In genomic region chr5:110094030-110094846, GRCm38 (mm10) we compare ENCODE assay signal across 8 mouse cellular contexts. TPM values are rescaled to one million over a fixed set of nuclear protein-coding genes. Genes with fewer than 3 reads are reported as not detected.
DNase-seq lines count a peak whose midpoint lies in the region; ATAC-seq lines count a peak whose summit lies in the region.

Gene Gm35315 (minus strand): TSS chr5:110094420.

- H3K36me3 ChIP-seq in hindbrain, embryonic 15.5 days: no peaks in the 10 kb centered on the region

- no peaks in the 10 kb centered on the region for H3K9me3 ChIP-seq in hindbrain, embryonic 15.5 days

- peak within 1 kb of the TSS; percentile 53 for H3K4me3 ChIP-seq in hindbrain, embryonic 15.5 days

- peak within 1 kb of the TSS; percentile 70 for H3K27ac ChIP-seq in hindbrain, embryonic 15.5 days (replicated peaks)

- no peaks in the 10 kb centered on the region for H3K27me3 ChIP-seq in hindbrain, embryonic 15.5 days

- DNase-seq in WW6 (ENCODE audit: low read depth, low spot score): peak; percentile 79
- peak; percentile 85 to 88 for DNase-seq in cerebellum, postnatal 25 days
- DNase-seq in frontal cortex, postnatal 36 days (ENCODE audit: low spot score in 2 of 2): peak; percentile 85 to 93
- DNase-seq in layer of hippocampus, postnatal 36 days: peak; percentile 87
- peak; percentile 96 for DNase-seq in lung, postnatal 36 days
- DNase-seq in retina, postnatal 7 days (ENCODE audit: low read depth, low spot score): peak; percentile 66
- DNase-seq in urinary bladder, adult 2 months (ENCODE audit: low spot score): peak; percentile 61

- H3K9ac ChIP-seq in hindbrain, embryonic 15.5 days: peak within 1 kb of the TSS; percentile 44

- H3K4me2 ChIP-seq in hindbrain, embryonic 15.5 days: peak within 1 kb of the TSS; percentile 75

- peak; percentile 97 for ATAC-seq in hindbrain, embryonic 15.5 days (ENCODE audit: low FRiP score, low read depth)

- WGBS in hindbrain, embryonic 15.5 days: under 1% methylated on average over 24 of the region's 25 CpGs

- H3K4me1 ChIP-seq in hindbrain, embryonic 15.5 days (replicated peaks): peaks cover 5% of the 10 kb centered on the region; the same call in 1 of the 2 replicates

RNA-seq across cellular contexts. Expression of gene Gm35315, which starts in this region (rescaled TPM):
- polyA plus RNA-seq in hindbrain, embryonic 15.5 days (2015; fragmentation: Nextera tagmentation; extraction: Ambion mirVana): 0.29 and 0.35 TPM in 2 replicates
- total RNA-seq in layer of hippocampus, postnatal 36 days (2021): under 1 TPM in 1 of 2 experiments, not detected in 1; 0.27 TPM
- 1.0 and 1.4 TPM in 2 replicates for polyA plus RNA-seq in urinary bladder, adult 2 months (2012; rRNA removed)

Comparison
In these comparisons a context has a peak if more than half of its experiments do, and no peak if none do; other contexts are left out.
1. Peak in every context shown above with its lines: DNase-seq, ATAC-seq, H3K4me3 ChIP-seq and H3K27ac ChIP-seq.
2. Peak in ATAC-seq, H3K4me3 ChIP-seq, H3K27ac ChIP-seq, H3K9ac ChIP-seq and H3K4me2 ChIP-seq in hindbrain, embryonic 15.5 days; RNA of the gene not detected or under 1 TPM.
3. Peak in DNase-seq in layer of hippocampus, postnatal 36 days; RNA of the gene not detected or under 1 TPM.